Mouse (Mus musculus) WW6 (cell line): Measurements from ENCODE around the gene Psmd2.

Source experiments
- DNase-seq: peaks from one replicate; pipeline ENCODE4 v3.0.0-alpha.2; 2013; ENCODE audit warnings: low read depth, low spot score

Psmd2 gene

GRCm38 (mm10) chr16:20651076-20651946 is at the start of gene Psmd2:
Psmd2 (plus strand) TSS chr16:20651652.
- DNase-seq, result peak; percentile 87

DNA sequence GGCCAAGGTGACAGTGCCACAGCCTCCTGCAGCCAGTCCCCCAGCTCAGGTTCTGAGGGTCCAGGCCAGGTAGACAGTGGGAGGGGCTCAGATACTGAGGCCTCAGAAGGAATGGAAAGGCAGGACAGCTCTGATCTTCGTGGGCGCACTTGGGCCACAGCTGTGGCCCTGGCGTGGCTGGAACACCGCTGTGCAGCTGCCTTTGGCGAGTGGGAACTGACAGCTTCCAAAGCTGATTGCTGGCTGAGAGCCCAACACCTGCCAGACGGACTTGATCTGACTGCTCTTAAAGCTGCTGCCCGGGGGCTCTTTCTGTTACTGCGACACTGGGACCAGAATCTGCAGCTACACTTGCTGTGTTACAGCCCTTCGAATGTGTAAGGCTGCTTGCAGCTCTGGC is 46.7 kb upstream of the Psmd2 start:
- no peak for DNase-seq

- peak; percentile 79 for DNase-seq
These were observed 40.7 kb upstream of the Psmd2 start for GRCm38 (mm10) chr16:20610501-20611356.

DNA sequence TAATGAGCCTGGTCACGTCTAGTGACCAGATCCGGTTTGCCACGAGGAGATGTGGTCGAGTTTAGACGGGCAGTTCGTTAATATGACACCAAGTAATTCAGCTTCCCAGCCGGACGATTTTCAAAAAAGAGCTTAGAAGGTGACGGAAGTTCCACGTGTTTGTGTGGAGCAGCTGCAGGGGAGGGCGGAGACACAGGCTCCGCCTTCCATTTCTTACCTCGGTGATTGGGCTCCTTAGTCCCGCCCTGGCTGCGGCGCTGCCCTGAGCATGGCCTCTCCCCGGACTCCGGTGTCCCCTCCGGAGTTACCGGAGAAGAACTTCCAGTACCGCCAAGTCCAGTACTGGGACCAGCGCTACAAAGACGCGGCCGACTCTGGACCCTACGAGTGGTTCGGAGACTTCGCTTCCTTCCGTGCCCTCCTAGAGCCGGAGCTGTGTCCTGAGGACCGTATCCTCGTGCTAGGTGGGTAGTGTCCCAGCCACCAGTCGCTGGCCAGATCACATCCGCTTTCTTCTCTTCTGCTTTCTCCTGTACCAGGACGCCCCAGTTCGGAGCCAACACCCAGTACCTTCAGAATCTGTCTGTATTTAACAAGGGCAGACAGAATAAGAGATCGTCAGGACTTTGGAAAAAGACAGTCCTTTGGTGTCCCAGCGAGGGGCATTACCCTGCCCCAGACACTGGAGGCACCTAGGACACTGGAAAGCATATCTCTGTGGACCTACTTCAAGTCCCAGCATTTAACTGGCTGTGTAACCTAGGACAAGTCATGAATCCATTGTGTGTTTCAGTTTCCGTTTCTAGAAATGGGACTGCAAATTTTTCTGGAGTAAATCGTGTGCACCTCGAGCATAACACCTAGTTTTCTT is 39.9 kb upstream of the Psmd2 start, which contains the start of the genes Eef1akmt4, Gm49333 and Alg3:
Gene Eef1akmt4, plus strand, starts transcription at position 237 of the 871 bp plus-strand sequence.
Gene Gm49333, plus strand, starts transcription at position 254 of the 871 bp plus-strand sequence.
Gene Alg3, minus strand, starts transcription at position 379 of the 871 bp plus-strand sequence.
- no peak for DNase-seq

GRCm38 (mm10) chr16:20619541-20620398 is 31.7 kb upstream of the Psmd2 start:
- DNase-seq, result no peak

DNA sequence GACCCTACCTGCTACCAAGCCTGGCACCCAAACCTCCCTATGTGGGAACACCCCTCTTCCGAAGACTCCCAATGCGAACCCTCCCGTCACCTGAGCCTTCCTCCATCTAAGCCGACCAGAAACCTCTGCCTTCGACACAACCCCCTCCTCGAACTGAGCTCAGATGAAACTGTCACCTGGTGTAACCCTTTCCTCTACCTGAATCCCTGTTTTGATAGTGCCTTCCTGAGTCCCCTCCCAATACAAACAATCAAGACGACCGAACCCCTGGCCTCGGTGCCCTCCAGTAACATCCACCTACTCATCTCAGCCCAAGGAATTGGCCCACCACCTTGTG is 31.1 kb upstream of the Psmd2 start:
- DNase-seq, result no peak

GRCm38 (mm10) chr16:20620751-20621190 is 30.7 kb upstream of the Psmd2 start:
- DNase-seq, result no peak

DNA sequence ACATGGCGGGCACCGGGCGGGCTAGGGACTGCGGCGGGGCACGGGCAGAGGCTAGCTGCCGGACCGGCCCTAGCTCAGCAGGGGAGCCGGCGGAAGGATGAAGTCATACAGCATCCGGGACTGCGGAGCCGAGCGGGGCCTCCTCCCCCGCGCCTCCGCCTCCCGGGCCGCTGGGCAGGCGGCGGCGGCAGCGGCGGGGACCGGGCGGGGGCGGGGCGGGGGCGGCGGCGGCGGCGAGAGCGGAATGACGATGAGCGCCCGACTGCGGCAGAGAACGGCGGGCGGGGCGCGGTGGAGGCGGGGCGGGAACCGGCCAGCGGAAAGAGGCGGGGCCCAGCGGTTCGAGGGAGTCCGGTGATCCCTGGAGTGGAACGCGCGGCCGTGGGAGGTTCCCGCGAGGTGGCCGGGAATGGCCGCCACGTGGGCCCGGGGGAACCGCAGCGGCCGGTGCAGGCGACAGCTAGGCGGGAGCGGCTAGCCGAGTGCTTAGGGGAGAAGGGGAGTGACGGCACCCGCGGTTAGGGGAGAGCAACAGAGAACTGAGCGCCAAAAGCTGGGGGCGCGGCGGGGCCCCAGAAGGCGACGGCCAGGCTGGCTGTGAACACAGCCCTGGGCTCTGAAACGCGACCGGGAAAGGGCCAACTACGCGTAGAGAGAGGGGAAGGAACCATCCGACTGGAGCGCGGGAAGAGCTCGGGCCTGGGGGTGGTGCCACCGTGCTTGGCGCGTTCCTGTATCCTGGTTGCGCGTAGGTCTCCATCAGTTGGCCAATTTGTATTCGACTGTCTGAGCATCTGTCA is 30.1 kb upstream of the Psmd2 start, which contains the start of gene Camk2n2:
Gene Camk2n2, minus strand, starts transcription at position 97 of the 800 bp plus-strand sequence.
- DNase-seq, result no peak

- DNase-seq, result no peak
These were observed 29.3 kb upstream of the Psmd2 start for GRCm38 (mm10) chr16:20621991-20622685.

GRCm38 (mm10) chr16:20623211-20623610 is 28.2 kb upstream of the Psmd2 start:
- DNase-seq, result no peak

GRCm38 (mm10) chr16:20628871-20629391 is 22.5 kb upstream of the Psmd2 start:
- no peak for DNase-seq

DNA sequence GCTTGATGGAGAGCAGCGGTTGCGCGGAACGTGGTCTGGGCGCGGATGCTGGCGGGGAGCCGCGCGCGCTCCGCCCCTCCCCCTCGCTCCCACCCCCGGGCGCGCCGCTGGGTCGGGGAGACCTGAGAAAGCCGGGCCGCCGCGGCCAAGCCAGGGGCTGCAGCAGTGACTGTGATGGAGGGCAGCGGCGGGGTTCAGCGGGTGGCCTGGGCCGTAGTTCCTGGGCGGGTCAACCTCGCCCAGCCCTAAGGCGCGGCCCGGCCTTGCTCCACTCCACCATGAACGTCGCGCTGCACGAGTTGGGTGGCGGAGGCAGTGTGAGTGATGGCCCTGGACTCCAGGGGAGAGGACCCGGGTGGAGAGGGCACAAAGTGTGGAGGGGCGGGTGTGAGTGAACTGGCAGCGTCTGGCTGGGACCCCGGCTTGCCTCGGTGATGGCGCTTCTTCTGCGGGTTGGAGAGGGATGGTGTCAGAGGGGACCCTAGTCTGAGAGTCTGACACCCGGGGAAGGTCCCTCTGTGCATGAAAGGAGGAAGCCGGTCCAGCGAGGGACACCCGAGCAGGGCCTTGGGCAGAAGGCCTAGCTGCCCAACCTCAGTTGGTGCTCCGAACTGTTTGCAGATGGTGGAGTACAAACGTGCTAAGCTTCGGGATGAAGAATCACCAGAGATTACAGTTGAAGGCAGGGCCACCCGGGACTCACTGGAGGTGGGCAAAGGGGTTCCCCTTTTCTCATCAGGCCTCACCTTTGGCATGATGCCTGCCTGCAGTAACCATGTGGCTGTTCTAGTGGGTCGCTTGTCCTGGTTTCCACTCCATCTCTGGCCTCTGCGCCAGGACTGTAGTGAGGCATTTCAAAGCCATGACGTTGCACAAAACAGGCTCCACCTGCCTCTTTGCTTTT is 21.5 kb upstream of the Psmd2 start, which contains the start of gene Ece2:
Gene Ece2, plus strand, starts transcription at position 98 of the 904 bp plus-strand sequence.
- DNase-seq, result no peak

DNA sequence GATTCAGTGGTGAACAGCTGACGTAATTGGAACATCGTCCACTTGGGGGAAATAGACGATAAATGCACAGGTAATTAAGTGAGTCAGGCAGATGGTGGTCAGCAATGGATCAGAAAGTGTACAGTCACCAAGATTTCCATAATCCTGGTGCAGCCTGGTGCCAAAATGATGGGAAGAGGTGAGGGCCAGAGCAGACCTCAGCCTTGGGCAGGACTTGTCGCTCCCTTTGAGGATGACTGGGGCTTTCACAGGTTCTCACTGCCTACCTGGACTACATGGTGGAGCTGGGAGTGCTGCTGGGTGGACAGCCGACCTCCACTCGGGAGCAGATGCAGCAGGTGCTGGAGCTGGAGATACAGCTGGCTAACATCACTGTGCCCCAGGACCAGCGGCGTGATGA is 14.0 kb upstream of the Psmd2 start:
- no peak for DNase-seq

DNA sequence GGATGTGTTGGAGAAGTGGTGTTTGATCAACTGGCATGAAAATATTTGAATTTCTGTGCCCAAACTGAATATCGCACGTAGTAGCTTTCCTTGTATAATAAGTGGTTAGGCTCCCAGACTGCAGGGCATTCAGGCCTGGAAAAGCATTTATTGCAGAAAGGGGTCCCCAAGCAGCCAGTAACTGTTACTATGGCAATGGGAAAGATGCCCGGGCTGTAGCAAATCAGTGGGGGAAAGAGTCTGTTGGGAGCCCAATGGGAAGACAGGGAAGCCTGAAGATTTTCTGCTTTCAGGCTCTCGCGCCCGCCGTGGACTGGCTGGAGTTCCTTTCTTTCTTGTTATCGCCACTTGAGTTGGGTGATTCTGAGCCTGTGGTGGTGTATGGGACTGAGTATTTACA is 13.1 kb upstream of the Psmd2 start:
- no peak for DNase-seq

- DNase-seq, result no peak
These were observed 9.3 kb upstream of the Psmd2 start for GRCm38 (mm10) chr16:20642161-20642560.

DNA sequence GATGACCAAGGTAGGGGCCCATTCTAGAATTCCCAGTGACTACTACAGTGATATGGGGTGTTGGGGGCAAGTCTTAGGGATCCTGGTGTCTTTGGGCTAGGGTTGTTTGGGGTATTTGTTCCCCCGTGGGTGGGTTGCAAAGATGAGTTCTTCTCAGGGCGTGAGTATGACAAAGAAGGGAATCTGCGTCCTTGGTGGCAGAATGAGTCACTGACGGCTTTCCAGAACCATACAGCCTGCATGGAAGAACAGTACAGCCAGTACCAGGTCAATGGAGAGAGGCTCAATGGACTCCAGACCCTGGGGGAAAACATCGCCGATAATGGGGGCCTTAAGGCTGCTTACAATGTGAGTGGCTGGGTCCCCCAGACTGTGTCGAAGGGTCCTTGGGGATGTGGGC is 7.5 kb upstream of the Psmd2 start:
- no peak for DNase-seq

DNA sequence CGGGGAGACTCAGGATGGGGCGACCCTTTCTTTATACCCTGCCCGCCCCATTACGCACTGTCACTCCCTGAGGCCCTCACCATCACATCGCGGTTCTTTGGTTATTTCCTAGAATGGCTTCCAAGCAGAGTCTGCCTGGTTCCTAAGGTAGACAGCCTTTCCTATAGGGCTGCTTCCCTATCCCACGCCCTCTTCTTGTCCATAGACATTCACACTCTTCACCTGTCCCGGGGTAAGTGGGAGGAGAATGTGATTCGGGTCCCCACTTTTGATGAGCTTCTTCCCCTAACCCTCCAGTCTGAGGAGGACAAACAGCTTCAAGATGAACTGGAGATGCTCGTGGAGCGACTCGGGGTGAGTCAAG is 477 bp downstream of the Psmd2 start:
- DNase-seq, result no peak

DNA sequence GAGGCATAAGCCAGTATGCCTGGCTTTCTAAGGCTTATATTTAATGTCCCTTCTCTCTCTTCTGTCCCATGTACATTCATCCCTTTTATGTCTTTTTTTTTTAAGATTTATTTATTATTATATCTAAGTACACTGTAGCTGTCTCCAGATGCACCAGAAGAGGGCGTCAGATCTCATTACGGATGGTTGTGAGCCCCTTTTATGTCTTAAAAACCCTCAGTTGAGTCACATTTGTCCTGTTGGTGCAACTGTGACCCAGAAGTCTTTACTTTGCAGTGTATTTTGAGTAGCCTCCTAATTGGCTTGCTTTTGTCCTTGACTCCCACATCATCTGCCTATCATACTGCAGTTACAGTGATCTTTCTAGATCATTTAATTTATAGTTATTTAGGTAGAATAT is 1.9 kb downstream of the Psmd2 start:
- DNase-seq, result no peak
